Mouse (Mus musculus): ENCODE results near the gene Begain.

Begain gene

DNA sequence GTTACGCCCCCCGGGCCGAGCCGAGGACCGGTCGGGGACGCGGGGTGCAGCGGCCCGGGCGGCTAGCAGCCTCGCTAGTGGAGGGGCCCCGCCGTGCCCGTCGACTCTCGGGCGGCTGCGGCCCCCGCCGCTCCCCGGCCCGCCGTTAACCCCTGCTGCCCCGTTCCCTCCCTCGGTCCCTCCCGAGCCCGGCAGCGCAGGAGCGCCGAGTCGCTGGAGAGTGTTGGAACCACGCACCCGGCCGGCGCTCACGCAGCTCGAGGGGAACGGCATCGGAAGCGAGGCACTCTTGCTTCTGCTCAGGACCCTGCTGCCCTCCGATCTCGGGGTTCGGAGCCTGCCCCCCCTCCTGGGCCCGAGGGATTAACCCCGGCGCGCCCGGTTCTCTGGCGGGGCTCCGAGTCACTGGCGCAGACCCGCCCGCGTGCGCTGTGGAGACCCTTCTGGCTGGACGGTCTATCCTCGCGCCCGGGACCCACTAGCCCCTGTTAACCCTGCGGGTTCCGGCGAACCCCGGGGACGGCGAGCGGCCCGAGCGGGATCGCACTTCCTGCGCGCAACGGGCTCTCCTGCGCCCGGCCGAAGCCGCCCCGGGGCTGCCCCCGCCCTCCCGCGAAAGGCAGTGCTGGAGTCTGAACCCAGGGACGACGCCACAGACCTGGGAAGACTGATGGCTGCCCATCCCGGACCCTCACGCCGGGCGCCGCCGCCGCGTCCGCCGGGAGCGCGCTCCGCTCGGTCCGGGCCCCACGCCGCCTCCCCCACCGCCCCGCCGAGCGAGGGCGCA lies 14.8 kb downstream of the Begain start:
- DNase-seq = no peak

DNA sequence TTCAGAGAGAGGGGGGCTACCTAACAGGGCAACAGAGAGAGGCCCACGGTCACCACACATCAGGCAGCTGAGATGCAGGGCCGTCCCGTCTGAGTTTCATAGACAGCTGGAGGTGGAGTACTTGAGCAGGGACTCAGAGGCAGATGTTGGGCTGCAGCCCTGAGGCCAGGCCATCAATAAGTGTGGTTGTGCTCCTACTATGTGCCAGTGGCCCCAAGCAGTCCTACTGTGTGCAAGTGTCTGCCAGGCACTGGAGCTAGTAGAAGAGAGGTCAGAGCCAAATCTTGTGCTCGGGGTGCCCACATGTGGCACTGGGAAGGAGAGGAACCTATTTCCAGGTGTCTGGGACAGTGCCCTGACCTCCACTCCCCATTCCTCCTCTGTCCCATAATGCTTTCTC lies 18.1 kb downstream of the Begain start:
- no peak for DNase-seq

DNA sequence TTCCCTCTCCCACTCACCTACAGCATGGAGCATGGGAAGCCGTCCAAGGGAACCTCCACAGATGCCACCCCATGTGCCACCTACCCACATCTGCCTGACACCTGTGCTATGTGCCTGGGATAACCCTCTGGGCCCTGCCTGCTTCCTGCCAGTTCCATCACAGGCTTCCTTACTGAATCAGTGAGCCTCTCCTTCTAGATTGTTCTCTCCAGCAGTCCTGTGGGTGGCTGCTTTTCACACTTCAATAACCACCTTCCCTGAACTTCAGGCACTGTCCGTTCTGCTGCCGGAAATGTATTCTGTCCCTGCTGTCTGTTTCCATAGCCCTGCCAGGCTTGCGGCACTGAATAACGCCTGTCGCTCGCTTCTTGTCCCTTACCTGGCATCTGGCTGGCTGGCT lies 22.4 kb downstream of the Begain start:
- no peak for DNase-seq

DNA sequence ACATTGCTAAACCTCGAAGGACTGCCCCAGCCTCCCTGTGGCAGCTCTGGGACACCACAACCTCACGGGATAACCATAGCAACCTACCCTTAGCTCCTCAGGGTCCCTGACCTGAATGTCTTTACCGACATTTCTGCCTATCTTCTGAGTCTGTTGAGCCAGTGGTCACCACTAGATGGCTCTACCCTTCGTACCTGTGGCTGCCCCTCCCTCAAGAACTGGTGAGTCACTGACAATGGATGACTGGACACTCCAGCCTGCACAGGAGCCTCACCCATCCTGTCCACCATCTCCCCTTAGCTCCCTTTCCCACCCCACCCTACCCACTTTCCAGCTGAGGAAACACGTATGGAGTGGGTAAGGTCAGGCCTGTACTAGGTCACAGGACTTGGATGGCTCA lies 23.5 kb downstream of the Begain start:
- DNase-seq = no peak

DNA sequence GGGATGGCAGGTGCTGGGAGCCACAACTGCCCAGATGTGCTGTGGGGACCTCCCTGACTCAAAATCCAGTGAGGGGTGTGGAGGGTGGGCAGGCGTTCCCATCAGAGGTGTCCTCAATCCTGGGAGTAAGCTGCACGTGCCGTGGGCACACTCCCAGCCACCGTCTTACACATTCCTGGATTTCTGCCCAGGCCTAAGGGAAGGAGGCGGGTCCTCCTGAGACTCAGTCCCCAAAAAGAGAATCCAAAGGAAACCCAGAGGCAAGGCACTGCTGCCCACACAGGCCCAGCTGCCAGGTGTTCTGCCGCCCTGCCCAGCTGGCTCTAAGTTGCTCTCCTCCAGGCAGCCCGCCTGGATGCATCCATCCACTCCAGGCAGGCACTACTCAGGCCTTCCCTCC lies 28.7 kb downstream of the Begain start:
- no peak for DNase-seq

DNA sequence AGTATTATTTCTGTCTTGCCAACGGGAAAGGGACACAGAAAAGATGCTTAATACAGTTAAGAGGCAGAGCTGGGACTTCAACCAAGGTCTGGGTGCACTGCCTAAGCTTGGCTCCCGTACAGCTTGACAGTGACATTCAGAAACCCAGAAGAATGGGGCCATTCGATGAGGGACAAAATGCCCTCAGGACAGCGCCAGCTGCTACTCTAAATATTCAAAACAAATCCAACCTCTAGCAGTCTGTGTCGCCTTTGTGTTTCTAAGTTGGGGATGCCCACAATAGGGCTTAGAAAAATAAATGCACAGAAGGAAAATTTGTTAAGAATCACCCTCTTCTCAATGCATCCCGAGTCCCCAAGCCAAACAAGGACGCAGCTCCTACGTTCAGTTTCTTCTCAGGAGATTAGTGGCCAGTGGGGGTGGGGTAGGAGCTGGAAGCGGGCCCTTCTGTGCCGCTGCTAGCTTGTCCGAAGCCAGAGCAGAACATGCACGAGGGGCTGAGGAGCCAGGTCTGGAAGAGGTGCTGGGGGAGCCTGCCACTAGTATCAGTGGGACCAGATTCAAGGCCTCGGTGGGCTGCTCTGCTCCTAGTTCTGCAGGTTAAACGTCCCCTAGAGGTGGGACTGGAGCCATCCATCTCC lies 29.7 kb downstream of the Begain start:
- no peak for DNase-seq

DNA sequence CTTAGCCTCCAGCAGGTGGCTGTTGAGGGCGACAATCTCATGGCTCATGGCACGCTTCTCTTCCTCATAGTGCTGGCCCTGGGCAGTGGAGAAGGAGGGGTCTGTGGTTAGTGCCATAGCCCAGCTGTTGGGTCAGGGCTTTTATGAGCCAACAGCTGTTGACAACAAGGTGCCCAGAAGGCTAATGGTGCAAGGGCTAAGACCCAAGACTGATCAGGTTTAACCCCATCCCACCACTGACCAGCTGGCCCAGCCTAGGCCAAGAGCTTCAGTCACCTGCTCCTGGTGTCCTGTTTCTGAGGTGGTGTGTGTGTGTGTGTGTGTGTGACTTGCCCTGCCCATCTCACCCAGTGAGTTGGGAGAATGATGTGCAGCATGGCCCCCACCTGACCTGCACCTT lies 31.0 kb downstream of the Begain start:
- DNase-seq = no peak

DNA sequence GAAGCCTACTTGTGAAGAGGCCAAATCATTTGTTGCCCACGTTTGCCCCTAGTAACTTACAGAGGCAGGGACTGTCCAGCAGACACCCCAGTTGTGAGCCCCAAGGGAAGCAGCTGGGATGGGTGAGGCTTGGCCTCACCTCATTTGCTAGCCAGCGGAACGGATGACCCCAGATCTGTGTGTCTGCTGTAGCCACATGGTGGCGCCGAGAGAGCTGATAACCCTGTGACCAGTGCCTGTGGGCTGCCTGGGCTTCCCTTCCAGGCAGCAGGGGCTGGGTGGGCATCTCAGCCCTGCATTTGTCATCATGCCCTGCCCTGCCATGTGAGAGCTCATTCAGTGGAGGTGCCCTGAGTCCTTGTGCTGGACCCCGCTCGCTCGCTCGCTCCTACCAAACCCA lies 44.2 kb downstream of the Begain start:
- DNase-seq = no peak

DNA sequence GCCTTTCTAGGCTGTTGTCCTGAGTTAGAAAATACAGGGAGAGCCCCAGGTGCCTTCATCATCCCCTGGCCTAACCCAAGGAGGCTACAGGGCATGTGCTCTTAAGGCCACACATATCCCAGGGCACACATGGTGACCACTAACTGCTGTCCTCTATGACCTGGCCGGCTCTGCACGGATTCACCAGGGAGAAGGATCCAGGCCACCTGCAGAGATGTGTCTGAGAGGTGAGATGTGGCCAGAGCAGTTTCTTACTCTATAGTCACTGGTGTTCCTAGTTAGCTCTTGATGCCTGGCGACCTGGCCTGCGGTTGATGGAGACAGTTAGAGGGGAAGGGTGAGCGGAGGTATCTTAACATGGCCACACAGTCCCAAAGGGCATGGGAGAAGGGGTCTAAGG lies 45.1 kb downstream of the Begain start:
- no peak for DNase-seq

DNA sequence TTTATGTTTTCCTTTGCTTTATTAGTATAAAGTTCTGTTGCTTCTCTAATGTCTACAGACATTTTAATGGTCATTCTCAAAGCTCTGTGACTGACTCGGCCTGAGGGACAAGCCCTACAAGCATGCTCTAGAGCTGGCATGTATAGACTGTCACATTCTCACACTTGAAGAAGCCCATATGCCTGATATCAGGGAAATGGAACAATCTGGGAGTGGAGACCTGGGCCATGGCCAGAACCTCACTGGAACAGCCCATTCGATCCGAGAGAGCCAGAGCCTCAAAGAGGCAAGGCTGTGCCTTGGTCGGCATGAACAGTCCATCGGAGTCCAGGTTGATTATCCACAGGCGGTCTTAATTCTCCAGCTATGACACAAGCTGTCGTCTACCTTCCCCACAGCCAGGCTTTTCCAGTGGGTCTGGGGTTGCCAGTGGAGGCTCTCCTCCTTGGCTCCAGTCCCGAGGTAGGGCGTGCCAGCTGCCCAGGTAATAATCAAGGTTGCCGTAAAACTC lies 45.8 kb downstream of the Begain start:
- no peak for DNase-seq

DNA sequence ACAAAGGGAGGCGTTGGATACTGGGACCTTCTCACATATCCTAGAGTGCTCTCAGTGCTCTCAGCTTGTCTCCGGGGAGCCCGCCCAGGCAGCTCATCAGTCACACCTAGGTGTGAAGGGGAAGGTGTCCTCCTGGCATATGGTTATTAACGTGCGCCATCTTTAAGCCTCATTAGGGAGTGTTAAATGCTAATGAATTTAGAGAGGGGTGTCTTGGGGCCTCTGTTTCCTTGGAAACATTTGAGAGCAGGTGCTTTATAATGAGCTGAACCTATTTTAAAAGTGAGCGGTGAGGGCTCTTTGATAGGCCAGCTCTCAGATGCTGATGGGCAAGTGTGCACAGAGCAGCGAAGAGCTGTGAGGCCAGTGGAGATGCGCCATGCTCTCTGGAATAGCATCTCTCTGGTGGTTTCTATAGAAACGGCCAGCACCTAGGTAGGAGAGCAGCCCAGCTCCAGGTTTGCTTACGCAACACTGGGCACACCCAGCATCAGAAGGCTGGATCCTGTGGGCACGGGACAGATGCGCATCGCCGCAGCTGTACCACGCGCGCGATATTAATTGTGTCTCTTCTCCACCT lies 57.9 kb downstream of the Begain start:
- no peak for DNase-seq

DNA sequence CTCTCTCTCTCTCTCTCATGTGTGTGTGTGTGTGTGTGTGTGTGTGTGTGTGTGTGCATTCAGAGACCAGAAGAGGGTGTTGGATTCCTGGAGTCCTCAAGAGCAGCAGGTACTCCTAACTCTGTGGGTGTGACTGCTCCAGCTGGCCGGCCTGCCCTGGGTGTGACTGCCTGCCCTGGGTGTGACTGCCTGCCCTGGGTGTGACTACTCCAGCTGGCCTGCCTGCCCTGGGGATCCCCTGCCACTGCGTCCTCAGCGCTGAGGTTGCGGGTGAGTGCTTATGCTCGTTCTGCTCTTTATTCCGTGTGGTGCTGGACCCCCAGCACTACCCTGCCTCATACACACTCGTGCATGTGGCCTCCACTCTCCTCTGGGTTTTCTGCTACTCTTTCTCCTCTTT lies 65.0 kb downstream of the Begain start:
- no peak for DNase-seq

DNA sequence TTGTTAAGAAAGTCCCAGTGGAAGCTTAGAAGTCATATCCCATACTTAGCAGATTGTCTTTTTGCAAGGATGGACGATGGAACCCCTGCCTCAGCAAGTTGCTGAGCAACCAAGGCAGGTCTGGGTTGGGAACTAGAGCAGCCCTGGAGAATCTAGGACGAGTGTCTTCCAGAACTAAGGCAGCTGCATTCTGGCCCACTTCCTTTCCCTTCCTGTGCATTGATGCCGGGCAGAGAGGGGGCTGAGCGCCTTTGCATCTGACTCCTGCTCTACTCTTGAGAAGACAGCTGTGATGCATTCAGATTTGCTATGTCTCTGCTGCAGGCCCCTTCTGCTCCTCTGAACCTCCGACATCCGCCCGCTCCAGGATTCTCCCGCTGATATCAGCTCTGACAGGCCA lies 70.8 kb downstream of the Begain start:
- no peak for DNase-seq

DNA sequence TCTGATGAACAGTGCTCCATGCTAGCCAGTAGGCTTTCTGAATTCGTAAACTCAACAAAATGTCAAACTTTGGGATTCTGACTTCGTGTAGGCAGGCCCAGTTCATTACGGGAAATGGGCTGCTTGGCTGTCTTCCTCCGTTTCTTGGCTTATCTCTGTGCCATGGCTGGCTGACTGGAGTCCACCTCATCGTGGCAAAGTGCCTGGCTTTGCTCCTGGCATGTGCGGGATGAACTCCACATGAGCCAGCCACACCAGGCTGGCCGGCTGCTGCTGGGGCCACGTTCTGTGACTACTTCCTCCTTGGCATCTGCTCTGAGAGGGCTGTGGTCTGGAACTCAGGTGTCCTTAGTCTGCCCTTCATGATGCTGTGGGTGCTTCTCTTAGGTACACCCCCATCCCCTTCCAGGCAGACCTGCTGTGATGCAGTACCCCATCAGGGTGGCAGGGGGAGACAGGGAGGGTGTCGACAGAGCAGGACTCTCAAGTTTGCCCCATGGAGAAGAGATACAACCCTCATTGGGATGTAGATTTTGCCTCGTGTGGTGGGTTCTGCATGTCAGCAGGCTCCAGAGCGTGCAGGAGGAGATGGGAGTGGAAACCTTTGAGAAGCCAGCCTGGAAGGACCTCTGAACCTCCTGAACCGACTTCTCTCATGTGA lies 71.9 kb downstream of the Begain start:
- no peak for DNase-seq

DNA sequence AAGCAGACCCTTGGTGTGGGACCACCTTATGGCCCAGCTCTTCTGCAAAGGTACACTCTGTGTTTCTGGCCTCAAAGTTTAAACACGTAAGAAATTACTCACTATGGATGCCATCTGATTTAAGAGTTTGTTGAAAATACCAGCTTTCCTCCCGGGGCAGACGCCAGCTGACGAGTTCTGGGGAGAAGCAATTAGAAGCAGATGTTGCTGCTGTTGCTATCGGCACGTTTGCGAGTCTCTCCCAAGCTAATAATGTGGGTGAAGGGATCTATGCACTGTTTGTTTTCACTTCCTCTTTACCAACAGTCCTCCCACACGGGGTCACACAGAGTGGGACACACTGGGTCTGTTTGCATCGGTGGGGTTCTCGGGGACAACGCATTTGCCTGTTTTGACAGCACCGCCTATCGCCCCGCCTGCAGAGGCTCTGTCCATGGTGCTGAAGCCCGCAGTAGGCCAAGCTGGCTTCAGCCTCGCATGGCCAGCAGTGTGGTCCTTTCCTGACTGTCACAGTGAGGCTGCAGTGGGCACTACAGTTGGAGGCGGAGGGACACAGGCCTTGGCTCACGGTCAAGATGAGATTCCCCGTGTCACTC lies 73.5 kb downstream of the Begain start:
- DNase-seq = peak; percentile 87

DNA sequence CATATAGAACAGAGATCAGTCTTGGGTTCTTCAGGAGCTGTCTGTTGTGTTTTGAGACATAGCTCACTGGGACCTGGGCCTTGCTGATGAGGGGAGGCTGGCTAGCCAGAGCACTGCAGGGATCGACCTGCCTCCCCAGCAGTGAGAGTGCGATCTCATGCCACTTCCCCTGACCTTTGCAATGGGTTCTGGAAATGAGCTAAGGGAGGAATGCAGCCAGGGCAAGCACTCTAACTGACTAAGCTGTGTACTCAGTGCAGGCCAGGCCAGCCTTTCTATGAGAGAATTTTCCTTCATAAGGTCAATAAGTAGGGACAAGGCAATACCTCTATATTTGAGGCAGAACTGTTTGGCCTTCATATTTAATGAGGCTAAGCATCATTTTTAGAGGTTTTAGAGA lies 75.0 kb downstream of the Begain start:
- no peak for DNase-seq

DNA sequence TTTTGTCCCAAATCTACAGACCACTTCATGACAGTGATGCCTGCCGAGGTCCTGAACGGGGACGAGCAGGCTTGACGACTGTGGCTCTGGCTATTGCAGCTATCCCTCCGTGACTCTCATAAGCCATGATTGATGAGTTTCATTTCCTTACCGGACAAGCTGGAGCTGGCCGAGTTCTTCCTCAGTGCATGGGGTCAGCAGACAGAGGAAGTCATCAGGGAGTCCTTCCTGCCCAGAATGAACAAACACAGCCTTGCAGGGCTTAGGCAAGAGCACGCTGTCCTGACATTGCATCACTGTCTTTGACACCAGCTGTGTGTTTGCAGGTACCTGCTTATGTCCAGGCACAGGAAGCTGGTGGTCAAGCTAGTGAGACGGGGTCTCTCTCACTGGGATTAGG lies 77.6 kb downstream of the Begain start:
- DNase-seq = peak; percentile 33

DNA sequence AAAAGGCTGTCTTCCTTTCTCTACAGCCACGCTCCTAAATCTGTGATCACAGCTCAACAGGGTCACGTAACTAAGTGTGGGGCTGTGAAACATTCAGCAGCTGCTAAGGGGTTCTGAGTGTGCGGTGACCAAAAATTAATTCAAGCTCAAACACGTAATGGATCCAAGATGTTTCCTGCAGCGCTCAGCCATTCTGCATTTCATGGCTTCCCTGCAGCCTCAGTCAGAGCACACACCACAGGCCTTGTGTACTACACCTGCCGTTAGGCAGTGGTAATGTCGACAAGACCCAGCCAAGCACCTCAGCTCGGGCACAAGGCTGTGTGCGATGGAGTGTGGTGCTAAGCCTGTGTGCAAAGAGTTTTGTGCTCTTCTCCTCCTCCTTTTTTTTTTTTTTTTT lies 80.6 kb downstream of the Begain start:
- no peak for DNase-seq

DNA sequence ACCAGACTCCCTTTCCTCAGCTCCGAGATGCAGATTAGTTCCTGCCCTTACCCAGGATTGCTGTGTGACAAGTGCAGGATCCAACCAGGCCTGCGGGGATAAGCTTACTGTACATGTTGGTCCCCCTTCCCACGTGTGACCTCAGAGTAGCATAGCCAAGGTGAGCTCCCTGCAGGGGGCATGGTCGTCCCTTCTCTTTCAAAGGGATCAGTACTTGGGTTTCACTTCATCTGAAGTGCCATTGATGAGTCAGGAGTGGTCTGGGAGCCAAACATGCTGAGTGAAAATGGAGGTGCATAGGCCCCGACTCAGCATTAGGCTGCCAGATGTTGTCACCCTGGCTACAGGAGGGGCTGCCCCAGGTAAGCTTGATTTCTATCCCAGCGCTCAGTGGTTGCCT lies 83.0 kb downstream of the Begain start:
- DNase-seq = no peak

DNA sequence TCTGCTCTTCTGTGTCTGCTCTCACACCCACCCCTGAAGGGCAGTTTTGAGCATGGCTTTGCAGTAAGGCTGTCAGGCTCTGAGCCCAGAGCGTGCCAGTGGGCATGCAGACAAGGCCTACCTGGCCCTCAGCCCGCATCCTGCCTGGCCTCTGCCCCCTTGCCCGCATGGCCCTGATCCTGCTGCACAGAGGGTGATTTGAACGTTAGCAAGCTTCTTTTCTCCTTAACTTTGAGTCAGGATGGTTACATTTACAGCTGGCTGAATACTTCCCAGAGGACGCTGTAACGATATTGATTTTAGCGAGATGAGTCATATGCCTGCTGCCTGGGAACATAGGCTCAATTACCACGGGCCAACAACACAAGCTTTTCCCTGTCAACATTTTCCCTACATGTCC lies 83.5 kb downstream of the Begain start:
- DNase-seq = no peak

DNA sequence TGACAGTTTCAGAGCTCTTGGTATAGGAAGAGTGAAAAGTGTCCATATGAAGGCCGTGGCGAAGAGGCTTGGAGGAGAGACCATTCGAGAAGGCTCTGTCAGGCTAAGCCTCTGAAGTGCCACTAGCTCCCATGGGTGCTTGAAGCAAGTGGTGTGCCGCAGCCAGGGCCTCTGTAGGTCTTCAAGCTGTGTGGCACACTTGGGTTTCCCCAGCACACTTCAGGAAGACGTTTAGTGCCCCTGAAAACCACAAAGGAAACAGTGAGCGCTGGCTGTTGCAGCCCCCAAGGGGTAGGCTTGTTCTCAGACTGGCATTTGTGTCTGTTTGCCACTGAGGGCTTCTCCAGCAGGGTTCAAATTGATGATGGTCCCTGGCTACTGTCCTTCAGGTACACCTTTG lies 84.5 kb downstream of the Begain start:
- no peak for DNase-seq

DNA sequence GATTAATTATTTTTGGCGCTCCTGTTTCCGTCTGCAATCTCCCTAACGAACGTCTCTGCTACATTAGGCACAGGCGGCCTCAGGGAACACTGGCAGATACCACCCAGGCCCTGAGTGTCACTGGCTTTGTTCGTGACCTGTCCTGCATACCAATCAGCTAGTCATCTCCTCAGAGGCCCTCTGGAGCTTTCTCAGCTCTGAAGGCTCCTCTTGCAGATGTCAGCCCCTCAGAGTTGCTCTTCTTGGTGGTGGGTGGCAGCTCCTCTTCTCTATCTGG lies 85.4 kb downstream of the Begain start:
- no peak for DNase-seq

Data from lung, postnatal 10 days (tissue).